ENCODE assay signal across 8 mouse cellular contexts in the genomic region with DNA sequence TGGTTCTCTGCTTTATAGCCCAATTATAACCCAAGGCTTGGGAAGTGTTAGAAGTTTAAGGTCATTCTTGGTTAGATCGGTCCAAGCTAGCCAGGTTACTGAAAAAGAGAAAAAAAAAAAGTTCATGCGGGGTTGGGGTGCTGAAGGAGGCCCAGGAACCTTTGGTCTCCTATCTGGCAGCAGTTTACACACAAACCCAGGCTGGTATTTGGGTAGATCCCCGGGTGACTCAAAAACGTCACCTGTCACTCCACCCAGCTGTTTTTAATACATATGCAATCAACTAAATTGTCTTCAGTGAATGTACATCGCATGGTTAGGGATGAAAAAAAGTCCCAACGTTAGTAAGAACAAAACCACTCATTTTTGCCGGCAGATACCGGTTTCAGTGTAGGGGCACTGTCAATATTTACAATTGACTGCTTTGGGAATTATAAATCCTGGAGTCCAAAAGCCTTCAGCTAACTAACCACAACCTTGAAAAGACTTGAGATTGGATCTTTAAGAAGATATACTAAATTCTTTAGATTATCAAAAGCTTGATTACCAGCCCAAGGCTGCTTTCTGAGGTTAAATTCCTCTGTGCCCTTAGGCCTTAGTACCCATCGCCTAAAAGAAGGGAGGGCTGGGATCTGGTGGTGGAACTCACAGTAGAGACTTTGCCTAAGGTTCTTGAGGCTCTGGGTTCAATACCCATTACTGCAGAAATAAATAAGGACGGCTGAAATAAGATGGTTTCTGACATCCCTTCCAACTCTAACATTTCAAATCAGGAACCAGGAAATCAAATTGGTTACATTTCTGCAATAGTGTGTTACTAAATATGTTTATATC. TPM values are rescaled to one million over a fixed set of nuclear protein-coding genes. Genes with fewer than 3 reads are reported as not detected.
A peak's percentile ranks its signal among the peaks of the same experiment; 100 is the strongest.
DNase-seq lines count a peak whose midpoint lies in the region; ATAC-seq and TF ChIP-seq lines count a peak whose summit lies in the region.
"Had no signal": no experiment of that assay in that cellular context is flagged by ENCODE, and none has a peak within 500 bp of the region (broad histone marks: within the 10 kb centered on the region; RNA-seq: fewer than 3 reads in every experiment).

No protein-coding gene starts in this region.

- no peaks in the 10 kb centered on the region; the same call in 1 of the 2 replicates for H3K79me2 ChIP-seq in MEL (ENCODE audit: control insufficient read depth, insufficient read depth, low read length, poor library complexity)

- DNase-seq in heart, postnatal 4 days = no peak
- no peak for DNase-seq in lung, postnatal 0 days (ENCODE audit: low spot score)
- DNase-seq in lung, postnatal 36 days = no peak
- peak; percentile 69 for DNase-seq in MEL (ENCODE audit: low read depth, low spot score)
- DNase-seq in naive thymus-derived CD4-positive, alpha-beta T cell, adult 2 months (ENCODE audit: low read depth) = peak; percentile 32

- TF ChIP-seq POLR2A in MEL (IDR thresholded peaks at IDR 0.05; ENCODE audit: control insufficient read depth in 1 of 2, insufficient read depth in 1 of 2, low read depth in 1 of 2, low read length in 2 of 2, poor library complexity in 1 of 2) = no peak

- TF ChIP-seq RAD21 in MEL (IDR thresholded peaks at IDR 0.05; ENCODE audit: low read depth, low read length) = no peak

- H3K9me3 ChIP-seq in heart, embryonic 15.5 days (replicated peaks) = no peaks in the 10 kb centered on the region
- H3K9me3 ChIP-seq in lung, postnatal 0 days (ENCODE audit: low read length) = no peaks in the 10 kb centered on the region
- no peaks in the 10 kb centered on the region for H3K9me3 ChIP-seq in MEL (replicated peaks; ENCODE audit: insufficient read depth, low read length)
- H3K9me3 ChIP-seq in forebrain, embryonic 15.5 days = no peaks in the 10 kb centered on the region
- H3K9me3 ChIP-seq: G1E had no signal

- no peak overlapping the region for H3K4me2 ChIP-seq in heart, embryonic 15.5 days
- no peak overlapping the region for H3K4me2 ChIP-seq in lung, postnatal 0 days (replicated peaks; ENCODE audit: low read depth, low read length)
- no peak overlapping the region for H3K4me2 ChIP-seq in forebrain, embryonic 15.5 days (replicated peaks)

- no peak for TF ChIP-seq EP300 in lung, postnatal 0 days (IDR thresholded peaks at IDR 0.05)
- no peak for TF ChIP-seq EP300 in MEL (IDR thresholded peaks at IDR 0.05; ENCODE audit: low read depth in 1 of 2, low read length in 2 of 2)

- peaks cover 38% of the 10 kb centered on the region for H3K4me1 ChIP-seq in heart, embryonic 15.5 days (replicated peaks)
- H3K4me1 ChIP-seq in lung, postnatal 0 days (ENCODE audit: insufficient read depth, low read depth, low read length) = peaks cover 14% of the 10 kb centered on the region
- peaks cover 13 to 23% of the 10 kb centered on the region in 2 experiments for H3K4me1 ChIP-seq in MEL (ENCODE audit: control insufficient read depth in 1 of 2, insufficient read depth in 2 of 2, low read length in 2 of 2)
- peaks cover 45% of the 10 kb centered on the region for H3K4me1 ChIP-seq in forebrain, embryonic 15.5 days

- 52% methylated on average over 10 of the region's 10 CpGs for WGBS in heart, embryonic 15.5 days
- 37% methylated on average over 10 of the region's 10 CpGs for WGBS in lung, postnatal 0 days
- WGBS in forebrain, embryonic 15.5 days = 54% methylated on average over 10 of the region's 10 CpGs

- TF ChIP-seq CTCF in lung, postnatal 0 days (IDR thresholded peaks at IDR 0.05) = no peak
- no peak for TF ChIP-seq CTCF in MEL (IDR thresholded peaks at IDR 0.05 in 2 of 3, conservative IDR thresholded peaks at IDR 0.05 in 1 of 3; ENCODE audit: control insufficient read depth in 1 of 3, insufficient read depth in 1 of 3, low read depth in 2 of 3, low read length in 3 of 3, poor library complexity in 1 of 3, severe bottlenecking in 1 of 3)

- H3K36me3 ChIP-seq in heart, embryonic 15.5 days = no peaks in the 10 kb centered on the region
- no peaks in the 10 kb centered on the region for H3K36me3 ChIP-seq in lung, postnatal 0 days (ENCODE audit: insufficient read depth, low read length)
- H3K36me3 ChIP-seq in MEL (ENCODE audit: control insufficient read depth in 1 of 2, insufficient read depth in 2 of 2, low read length in 2 of 2) = peaks cover 0 to 22% of the 10 kb centered on the region in 2 experiments; a peak in 2 of 4 replicates
- H3K36me3 ChIP-seq in forebrain, embryonic 15.5 days = no peaks in the 10 kb centered on the region
- H3K36me3 ChIP-seq: G1E had no signal

- ATAC-seq in heart, embryonic 15.5 days (replicated peaks; ENCODE audit: insufficient number of reproducible peaks, insufficient read depth, low FRiP score, low read depth) = no peak
- no peak for ATAC-seq in lung, postnatal 0 days
- no peak for ATAC-seq in forebrain, embryonic 15.5 days (replicated peaks)

- no peaks in the 10 kb centered on the region for H3K27me3 ChIP-seq in heart, embryonic 15.5 days
- no peaks in the 10 kb centered on the region for H3K27me3 ChIP-seq in lung, postnatal 0 days (replicated peaks; ENCODE audit: insufficient read depth, low read length)
- no peaks in the 10 kb centered on the region for H3K27me3 ChIP-seq in MEL (ENCODE audit: control insufficient read depth in 1 of 2, insufficient read depth in 2 of 2, low read length in 2 of 2)
- no peaks in the 10 kb centered on the region for H3K27me3 ChIP-seq in forebrain, embryonic 15.5 days

- no peak overlapping the region for H3K4me3 ChIP-seq in heart, embryonic 15.5 days
- H3K4me3 ChIP-seq in lung, postnatal 0 days (ENCODE audit: low read depth, low read length) = no peak overlapping the region
- H3K4me3 ChIP-seq in MEL (ENCODE audit: control insufficient read depth in 1 of 2, insufficient read depth in 1 of 2, low read depth in 2 of 2, low read length in 2 of 2) = peak overlapping the region; percentile 25 to 72
- no peak overlapping the region for H3K4me3 ChIP-seq in forebrain, embryonic 15.5 days

- peak overlapping the region; percentile 98 for H3K27ac ChIP-seq in heart, embryonic 15.5 days
- H3K27ac ChIP-seq in lung, postnatal 0 days (ENCODE audit: low read length) = peak overlapping the region; percentile 64; the same call in 1 of the 2 replicates
- peak overlapping the region; percentile 78 for H3K27ac ChIP-seq in MEL (ENCODE audit: control insufficient read depth, low read depth, low read length)
- H3K27ac ChIP-seq in forebrain, embryonic 15.5 days (replicated peaks) = no peak overlapping the region

- H3K9ac ChIP-seq in heart, embryonic 15.5 days = no peak overlapping the region
- no peak overlapping the region for H3K9ac ChIP-seq in lung, postnatal 0 days (replicated peaks; ENCODE audit: low read depth)
- H3K9ac ChIP-seq in MEL (ENCODE audit: control insufficient read depth, low read depth, low read length, poor library complexity, severe bottlenecking) = peak overlapping the region; percentile 36
- H3K9ac ChIP-seq in forebrain, embryonic 15.5 days (replicated peaks) = no peak overlapping the region

TF ChIP-seq in MEL, 35 proteins besides CTCF, POLR2A, EP300 and RAD21:
- TF ChIP-seq NRF1 (IDR thresholded peaks at IDR 0.05; ENCODE audit: insufficient read depth, low read depth, low read length, poor library complexity, severe bottlenecking) (no peak), ETS1 (IDR thresholded peaks at IDR 0.05; ENCODE audit: low read depth, low read length) (peak; percentile 70), MXI1 (IDR thresholded peaks at IDR 0.05; ENCODE audit: low read depth, low read length) (peak; percentile 67; the same call in 1 of the 2 replicates), TBP (IDR thresholded peaks at IDR 0.05; ENCODE audit: low read depth, low read length) (peak; percentile 58; the same call in 1 of the 2 replicates), TCF12 (IDR thresholded peaks at IDR 0.05; ENCODE audit: low read depth, low read length) (no peak), BHLHE40 (IDR thresholded peaks at IDR 0.05; ENCODE audit: borderline replicate concordance, low read depth, low read length) (peak; percentile 94), GATA1 (IDR thresholded peaks at IDR 0.05; ENCODE audit: low read depth, low read length) (0 out of 2 replicates have a peak, but pooled peaks have one; percentile 19), UBTF (IDR thresholded peaks at IDR 0.05; ENCODE audit: borderline replicate concordance, insufficient read depth, low read depth, low read length) (no peak), ZMIZ1 (IDR thresholded peaks at IDR 0.05; ENCODE audit: low read depth, low read length) (peak; percentile 95)
TF ChIP-seq in MEL: peak in this region for 6.

RNA-seq across cellular contexts. Expression of gene Ypel2, which starts 1.5 kb away (rescaled TPM):
- polyA plus RNA-seq in heart, embryonic 15.5 days (2015; fragmentation: Nextera tagmentation; extraction: Ambion mirVana) = 20.8 and 23.1 TPM in 2 replicates
- total RNA-seq in heart, postnatal 4 days (2021) = 10 to 100 TPM; 18.9 to 22.7 TPM
- polyA plus RNA-seq in lung, postnatal 0 days (2015; fragmentation: Nextera tagmentation; extraction: Ambion mirVana) = 8.5 and 9.5 TPM in 2 replicates
- total RNA-seq in MEL (2012; rRNA removed) = 0.23 and 0.33 TPM in 2 replicates
- under 1 TPM in 1 of 2 experiments, not detected in 1; 0.52 TPM for polyA plus RNA-seq in MEL (2012; ENCODE audit: insufficient read depth in 1 of 2, insufficient read length in 2 of 2, low read depth in 1 of 2, low replicate concordance in 2 of 2, missing spikeins in 1 of 2)
- 8.1 and 8.3 TPM in 2 replicates for polyA plus RNA-seq in forebrain, embryonic 15.5 days (2015; fragmentation: Nextera tagmentation; extraction: Ambion mirVana)

Comparison
In these comparisons a context has a peak if more than half of its experiments do, and no peak if none do; other contexts are left out.
1. H3K4me3 ChIP-seq: peak in MEL (2 of 2); none in heart, embryonic 15.5 days (single experiment), lung, postnatal 0 days (single experiment) and forebrain, embryonic 15.5 days (single experiment).
2. DNase-seq: peak in MEL (single experiment) and naive thymus-derived CD4-positive, alpha-beta T cell, adult 2 months (single experiment); none in heart, postnatal 4 days (single experiment), lung, postnatal 0 days (single experiment) and lung, postnatal 36 days (single experiment).